Mouse (Mus musculus) left cerebral cortex, adult 18-20 months (tissue): ENCODE results near the gene Vmn2r115. TPM values are rescaled to one million over a fixed set of nuclear protein-coding genes. Genes with fewer than 3 reads are reported as not detected.
"Not testable (repeated sequence)": the region's sequence is repeated elsewhere in the genome, so short reads cannot be mapped to it uniquely, and the experiment has no call there.

Experiments
- DNase-seq, 2 experiments: peaks; one replicate each; pipeline ENCODE4 v3.0.0; 2021 to 2022; ENCODE audit warnings: low spot score in 2 of 2, mixed read lengths in 1 of 2
- long read RNA-seq, 2 experiments: library from polyadenylated mRNA; stranded (forward); transcript quantifications; one replicate each; pipeline ENCODE4 v2.0.0; 2021
- total RNA-seq, 2 experiments: library from RNA; stranded (reverse); gene quantifications; 2 replicates each; pipeline ENCODE4 v1.2.3; 2021

Vmn2r115 gene
- total RNA-seq: not detected
- long read RNA-seq, experiment 1: 0 reads
- long read RNA-seq, experiment 2: 0 reads

DNA sequence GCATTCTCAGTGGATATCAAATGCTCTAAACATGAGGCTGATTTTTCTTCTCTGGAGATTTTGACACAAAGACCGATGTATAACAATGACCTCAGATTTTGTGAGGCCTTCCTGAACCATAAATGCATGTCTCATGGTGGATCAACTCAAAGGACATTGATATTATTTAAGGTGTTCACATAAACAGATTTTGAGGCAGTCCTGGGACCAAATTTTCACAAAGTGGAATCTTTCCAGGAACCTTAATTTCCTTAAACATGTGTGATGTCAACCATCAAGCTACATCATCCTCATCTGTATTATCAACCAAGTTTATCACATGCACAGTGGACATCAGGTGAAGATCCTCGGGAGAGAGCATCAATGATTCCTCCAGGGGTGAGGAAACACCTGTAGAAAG lies at the start of gene Vmn2r115:
Vmn2r115 (plus strand) TSS at position 301 of the 400 bp plus-strand sequence.
- DNase-seq: not testable (repeated sequence)

DNA sequence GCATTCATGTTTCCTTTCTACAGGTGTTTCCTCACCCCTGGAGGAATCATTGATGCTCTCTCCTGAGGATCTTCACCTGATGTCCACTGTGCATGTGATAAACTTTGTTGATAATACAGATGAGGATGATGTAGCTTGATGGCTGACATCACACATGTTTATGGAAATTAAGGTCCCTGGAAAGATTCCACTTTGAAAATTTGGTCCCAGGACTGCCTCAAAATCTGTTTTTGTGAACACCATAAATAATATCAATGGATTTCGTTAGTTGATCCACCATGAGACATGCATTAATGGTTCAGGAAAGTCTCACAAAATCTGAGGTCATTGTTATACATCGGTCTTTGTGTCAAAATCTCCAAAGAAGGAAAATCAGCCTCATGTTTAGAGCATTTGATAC lies 31.1 kb upstream of the Vmn2r115 start, which contains the start of gene Vmn2r114:
Vmn2r114 (minus strand) TSS at position 101 of the 400 bp plus-strand sequence.
- DNase-seq: not testable (repeated sequence)

DNA sequence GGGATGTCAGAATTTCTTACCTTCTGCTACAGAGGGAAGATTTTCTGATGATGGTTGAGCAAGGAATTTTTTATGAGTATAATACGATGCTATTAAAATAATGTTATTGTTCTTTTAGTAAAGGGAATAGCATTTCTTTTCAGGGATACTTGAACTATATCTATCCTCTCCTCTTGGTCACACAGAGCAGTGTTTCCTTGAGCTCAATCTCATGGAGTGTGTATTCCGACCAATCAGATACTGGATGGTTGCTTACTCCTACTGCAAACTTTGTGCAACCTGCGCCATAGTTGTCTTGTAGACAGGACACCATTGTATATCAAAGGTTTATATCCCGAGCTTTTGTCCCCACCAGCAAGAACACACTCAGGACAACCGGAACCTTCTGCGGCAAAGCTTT lies 12.9 kb upstream of the Vmn2r115 start:
- DNase-seq: no peak

DNA sequence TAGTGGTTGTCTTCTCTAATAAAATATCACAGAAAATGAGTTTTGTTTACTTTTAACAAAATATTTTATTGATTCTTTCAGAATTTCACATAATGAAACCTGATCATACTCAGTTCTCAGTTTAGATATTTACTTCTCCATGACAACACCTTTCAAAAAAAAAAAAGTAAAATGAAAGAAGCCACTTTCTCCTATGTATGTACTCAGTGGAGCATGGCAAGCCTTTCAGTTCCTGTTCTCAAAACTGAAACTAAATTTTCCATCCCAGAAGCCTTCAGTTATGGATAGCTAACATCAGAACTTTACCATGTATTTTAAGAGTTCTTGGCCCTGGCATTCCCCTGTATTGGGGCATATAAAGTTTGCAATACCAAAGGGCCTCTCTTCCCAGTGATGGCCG lies 8.1 kb downstream of the Vmn2r115 start:
- no peak for DNase-seq

DNA sequence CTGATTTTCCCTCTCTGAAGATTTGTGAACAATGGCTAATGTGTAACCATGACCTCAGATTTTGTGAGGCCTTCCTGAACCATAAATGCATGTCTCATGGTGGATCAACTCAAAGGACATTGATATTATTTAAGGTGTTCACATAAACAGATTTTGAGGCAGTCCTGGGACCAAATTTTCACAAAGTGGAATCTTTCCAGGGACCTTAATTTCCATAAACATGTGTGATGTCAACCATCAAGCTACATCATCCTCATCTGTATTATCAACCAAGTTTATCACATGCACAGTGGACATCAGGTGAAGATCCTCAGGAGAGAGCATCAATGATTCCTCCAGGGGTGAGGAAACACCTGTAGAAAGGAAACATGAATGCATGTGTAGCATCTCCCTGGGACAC lies 40.8 kb downstream of the Vmn2r115 start, which contains the start of gene Vmn2r116:
Vmn2r116 (plus strand) TSS at position 301 of the 400 bp plus-strand sequence.
- DNase-seq: not testable (repeated sequence)

Other genes with a start within 250 kb of the Vmn2r115 start
- 10 to 100 TPM; 17.1 to 17.4 TPM for gene Zfp40, start 150.5 kb upstream of the Vmn2r115 start, total RNA-seq
- gene Vmn2r114, start 31.2 kb upstream of the Vmn2r115 start, total RNA-seq: not detected
- gene Vmn2r116, start 40.9 kb downstream of the Vmn2r115 start, total RNA-seq: not detected
- gene Vmn2r117, start 136.0 kb downstream of the Vmn2r115 start, total RNA-seq: not detected
- 1 to 10 TPM; 6.8 to 7.1 TPM for gene Zfp213, start 220.5 kb downstream of the Vmn2r115 start, total RNA-seq